Mouse (Mus musculus) thymus, postnatal 36 days (tissue): ENCODE data around the gene Map1lc3b.

Experiments
- DNase-seq, 2 experiments: peaks; one replicate each; pipeline ENCODE4 v3.0.0; 2022; ENCODE audit warnings: mixed read lengths in 2 of 2

The Map1lc3b gene

GRCm38 (mm10) chr8:121590203-121591177, at the start of gene Map1lc3b:
TSS of gene Map1lc3b (plus strand) at chr8:121590361.
- peak; percentile 96 to 98 for DNase-seq

GRCm38 (mm10) chr8:121541862-121542261, 48.3 kb upstream of the Map1lc3b start:
- DNase-seq, result no peak

GRCm38 (mm10) chr8:121542901-121543300, 47.3 kb upstream of the Map1lc3b start:
- no peak for DNase-seq

GRCm38 (mm10) chr8:121544276-121544785, 45.8 kb upstream of the Map1lc3b start, which contains the start of gene 1700018B08Rik:
TSS of gene 1700018B08Rik (minus strand) at chr8:121544320.
- DNase-seq, result no peak

- DNase-seq, result no peak
Measured at GRCm38 (mm10) chr8:121544936-121545335, 45.2 kb upstream of the Map1lc3b start.

- peak; percentile 72 to 73 for DNase-seq
Measured at GRCm38 (mm10) chr8:121547132-121547531, 43.0 kb upstream of the Map1lc3b start.

GRCm38 (mm10) chr8:121550056-121550455, 40.1 kb upstream of the Map1lc3b start:
- no peak for DNase-seq

- no peak for DNase-seq
Measured at GRCm38 (mm10) chr8:121551065-121551985, 38.8 kb upstream of the Map1lc3b start.

- DNase-seq, result no peak
Measured at GRCm38 (mm10) chr8:121552506-121552905, 37.7 kb upstream of the Map1lc3b start.

GRCm38 (mm10) chr8:121553831-121554475, 36.2 kb upstream of the Map1lc3b start:
- DNase-seq, result no peak

- no peak for DNase-seq
Measured at GRCm38 (mm10) chr8:121557746-121558145, 32.4 kb upstream of the Map1lc3b start.

GRCm38 (mm10) chr8:121558538-121558937, 31.6 kb upstream of the Map1lc3b start:
- no peak for DNase-seq

GRCm38 (mm10) chr8:121559801-121560200, 30.4 kb upstream of the Map1lc3b start:
- no peak for DNase-seq

GRCm38 (mm10) chr8:121560432-121561100, 29.6 kb upstream of the Map1lc3b start:
- DNase-seq, result no peak

GRCm38 (mm10) chr8:121561636-121562345, 28.4 kb upstream of the Map1lc3b start:
- DNase-seq, result no peak

GRCm38 (mm10) chr8:121562941-121563351, 27.2 kb upstream of the Map1lc3b start:
- no peak for DNase-seq

GRCm38 (mm10) chr8:121563701-121564100, 26.5 kb upstream of the Map1lc3b start:
- DNase-seq, result no peak

GRCm38 (mm10) chr8:121568321-121568720, 21.8 kb upstream of the Map1lc3b start:
- DNase-seq, result no peak

GRCm38 (mm10) chr8:121570335-121570734, 19.8 kb upstream of the Map1lc3b start:
- DNase-seq, result no peak

- no peak for DNase-seq
Measured at GRCm38 (mm10) chr8:121570801-121571200, 19.4 kb upstream of the Map1lc3b start.

- DNase-seq, result no peak
Measured at GRCm38 (mm10) chr8:121572121-121572520, 18.0 kb upstream of the Map1lc3b start.
